Mouse (Mus musculus) brain, adult 2 months (tissue): ENCODE measurements around the gene Plet1.

ENCODE experiments used
- DNase-seq: peaks from one replicate; pipeline ENCODE4 v3.0.0; 2011; ENCODE audit warnings: low read depth, low spot score

The Plet1 gene

DNA sequence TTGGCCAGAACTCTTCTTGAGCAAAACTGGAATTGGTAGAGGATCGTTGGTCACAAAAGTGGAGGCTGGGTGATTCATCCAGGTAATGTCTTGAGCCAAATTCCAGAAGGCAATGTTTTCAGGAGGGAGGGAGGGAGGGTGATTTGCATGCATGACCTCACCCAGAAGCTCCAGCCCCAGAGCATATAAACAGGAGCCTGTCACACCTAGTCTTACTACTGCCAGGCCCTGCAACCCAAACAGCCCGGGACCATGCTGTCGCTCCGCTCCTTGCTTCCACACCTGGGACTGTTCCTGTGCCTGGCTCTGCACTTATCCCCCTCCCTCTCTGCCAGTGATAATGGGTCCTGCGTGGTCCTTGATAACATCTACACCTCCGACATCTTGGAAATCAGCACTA, at the start of gene Plet1:
Gene Plet1, plus strand, starts transcription at position 215 of the 400 bp plus-strand sequence.
- DNase-seq, result no peak

DNA sequence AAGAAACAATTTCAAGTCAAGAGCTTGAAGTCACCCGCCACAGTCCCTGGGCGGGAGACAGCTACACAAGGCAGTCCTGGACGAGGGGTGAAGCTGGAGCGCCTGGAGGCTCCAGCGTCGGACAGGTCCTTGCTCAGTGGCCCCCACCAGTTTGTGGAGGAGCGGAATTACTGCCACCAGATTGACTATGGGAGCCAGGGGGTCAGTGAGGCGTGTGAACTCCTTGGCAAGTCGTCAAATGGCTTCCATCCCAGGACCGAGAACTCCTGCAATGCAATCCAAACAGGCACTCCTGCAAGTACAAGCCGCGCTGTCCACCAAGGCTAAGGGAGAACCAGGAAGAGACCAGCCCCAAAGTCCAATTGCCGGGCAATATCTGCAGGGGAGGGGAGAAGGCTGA, 45.3 kb upstream of the Plet1 start:
- DNase-seq, result peak; percentile 76

GRCm38 (mm10) chr9:50451456-50452218, 42.7 kb upstream of the Plet1 start:
- peak; percentile 77 for DNase-seq

GRCm38 (mm10) chr9:50452303-50452775, 42.0 kb upstream of the Plet1 start:
- DNase-seq, result peak; percentile 95

DNA sequence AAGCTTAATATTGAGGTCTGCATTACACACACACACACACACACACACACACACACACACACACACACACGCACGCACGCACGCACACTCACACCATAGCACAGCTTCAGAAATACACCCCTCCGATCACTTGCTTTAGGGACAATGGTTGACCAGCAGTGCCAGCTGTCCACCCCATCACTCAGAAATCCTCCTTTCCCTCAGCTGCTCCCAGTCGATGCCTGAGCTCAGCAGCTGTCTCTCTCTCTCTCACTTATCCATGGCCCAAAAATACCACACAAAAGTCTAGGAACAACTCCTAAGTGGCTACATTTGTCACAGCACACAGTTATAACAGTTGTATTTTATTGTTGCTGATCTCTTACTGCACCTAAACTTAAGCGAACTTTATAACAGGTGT, 36.7 kb upstream of the Plet1 start:
- no peak for DNase-seq

- DNase-seq, result no peak
These were observed 34.8 kb upstream of the Plet1 start for GRCm38 (mm10) chr9:50459537-50459936.

- DNase-seq, result peak; percentile 71
These were observed 31.7 kb upstream of the Plet1 start for GRCm38 (mm10) chr9:50462494-50463204.

GRCm38 (mm10) chr9:50463205-50463508, 31.2 kb upstream of the Plet1 start:
- no peak for DNase-seq

GRCm38 (mm10) chr9:50470377-50471100, 23.8 kb upstream of the Plet1 start:
- DNase-seq, result no peak

DNA sequence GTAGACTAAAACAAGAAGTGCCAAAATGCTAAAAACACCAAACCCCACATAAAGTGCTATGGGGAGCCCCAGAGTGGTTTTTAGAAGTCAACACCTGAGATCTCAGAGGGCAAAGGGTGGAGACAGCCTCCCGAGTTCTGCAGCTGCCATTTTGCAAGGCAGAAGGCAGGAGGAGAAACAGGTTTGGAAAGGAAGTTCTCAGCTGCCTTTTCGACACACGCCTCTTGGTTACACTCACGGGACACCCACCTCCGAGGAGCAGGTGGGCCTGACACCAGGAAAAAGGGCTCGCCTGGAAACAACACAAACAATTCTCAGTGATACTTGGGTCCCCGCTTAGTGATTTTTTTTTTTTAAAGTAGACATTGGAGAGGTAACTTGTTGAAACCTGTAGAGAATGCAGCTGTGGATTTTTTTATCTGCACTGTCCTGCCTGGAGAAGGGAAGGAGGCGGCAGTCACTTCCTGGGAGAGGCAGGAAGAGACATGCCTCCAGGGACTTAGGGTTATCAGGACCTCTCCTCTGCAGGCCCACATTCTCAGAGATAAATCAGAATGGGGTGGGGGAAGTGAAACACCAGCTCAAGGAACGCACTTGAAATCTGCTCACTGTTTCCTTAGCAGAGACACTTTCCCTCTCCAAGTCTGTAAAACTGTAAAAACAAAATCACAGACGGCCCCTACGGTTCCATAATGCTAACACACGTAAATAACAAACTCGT, 23.0 kb upstream of the Plet1 start:
- no peak for DNase-seq

DNA sequence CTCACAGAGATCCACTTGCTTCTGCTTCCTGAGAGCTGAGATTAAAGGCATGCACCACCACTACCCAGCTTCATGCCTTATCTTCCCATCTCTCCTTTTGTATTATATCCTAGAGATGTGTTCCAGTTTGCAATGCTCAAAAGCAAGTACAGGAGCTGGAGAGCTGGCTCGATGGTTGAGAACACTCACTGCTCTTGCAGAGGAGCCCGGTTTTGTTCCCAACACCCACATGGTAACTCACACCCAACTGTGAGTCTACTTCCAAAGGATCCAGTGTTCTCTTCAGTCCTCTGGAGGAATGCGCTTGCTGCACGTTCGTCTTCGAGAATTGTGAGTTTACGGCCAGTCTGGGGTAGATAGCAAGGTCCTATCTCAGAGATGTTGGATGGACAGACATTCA, 19.0 kb upstream of the Plet1 start:
- peak; percentile 58 for DNase-seq

DNA sequence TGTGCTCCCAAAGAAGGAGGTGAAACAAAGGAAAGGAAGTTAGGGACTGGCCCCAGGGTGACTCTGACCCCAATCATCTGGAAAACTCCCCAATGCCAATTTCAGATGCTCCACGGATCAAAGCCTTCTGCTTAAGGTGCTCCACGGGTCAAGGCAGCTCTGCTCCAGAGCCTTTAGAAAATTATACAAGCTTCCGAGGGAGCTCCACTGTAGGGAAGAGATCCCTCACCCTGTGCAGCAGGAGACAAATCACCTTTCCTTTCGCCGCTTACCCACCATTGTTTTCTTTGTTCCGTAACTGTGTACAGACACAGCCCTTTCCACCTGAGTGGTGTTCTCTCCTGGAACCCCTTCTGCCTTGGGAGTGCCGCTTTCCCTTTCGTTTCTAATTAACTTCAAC, 18.6 kb upstream of the Plet1 start:
- no peak for DNase-seq

- DNase-seq, result peak; percentile 48
These were observed 17.7 kb upstream of the Plet1 start for GRCm38 (mm10) chr9:50476651-50477050.

DNA sequence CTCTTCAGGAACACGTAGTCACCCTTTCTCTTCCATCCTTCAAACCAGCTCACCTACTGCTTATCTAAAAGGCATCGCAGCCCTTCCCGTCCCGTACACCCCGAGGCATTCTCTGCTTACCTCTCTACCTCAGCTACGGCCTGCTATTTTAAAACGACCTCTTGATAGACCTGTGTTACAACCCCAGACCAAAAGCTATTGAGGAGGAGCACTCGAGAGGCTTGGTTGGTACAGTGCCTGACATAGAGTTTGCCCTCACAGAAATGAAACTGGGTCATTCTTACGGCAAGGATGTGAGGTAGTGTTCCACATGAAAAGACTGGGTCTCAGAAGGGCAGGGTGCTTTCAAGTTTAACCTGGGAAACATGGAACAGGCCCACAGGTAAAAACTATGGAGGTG, 17.1 kb upstream of the Plet1 start:
- no peak for DNase-seq

DNA sequence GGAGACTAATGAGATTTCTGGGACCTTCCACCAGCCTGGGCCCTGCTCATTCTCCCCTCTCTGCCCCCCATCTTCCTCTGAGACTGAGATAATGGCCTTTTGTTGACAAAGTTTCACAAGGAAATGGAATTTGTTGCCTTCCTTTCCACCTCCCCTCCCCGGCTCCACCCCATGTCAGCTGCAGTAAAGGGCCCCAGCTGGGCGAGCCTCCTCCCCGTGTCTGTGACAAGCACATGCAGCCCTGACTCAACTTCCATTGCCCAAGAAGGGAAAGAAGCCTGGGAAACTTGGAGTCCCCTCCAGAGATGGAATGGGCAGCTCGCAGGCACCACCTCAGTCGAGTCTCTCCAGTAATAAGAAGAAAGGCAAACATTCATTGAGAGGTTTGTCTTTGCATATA, 15.5 kb upstream of the Plet1 start:
- DNase-seq, result no peak

DNA sequence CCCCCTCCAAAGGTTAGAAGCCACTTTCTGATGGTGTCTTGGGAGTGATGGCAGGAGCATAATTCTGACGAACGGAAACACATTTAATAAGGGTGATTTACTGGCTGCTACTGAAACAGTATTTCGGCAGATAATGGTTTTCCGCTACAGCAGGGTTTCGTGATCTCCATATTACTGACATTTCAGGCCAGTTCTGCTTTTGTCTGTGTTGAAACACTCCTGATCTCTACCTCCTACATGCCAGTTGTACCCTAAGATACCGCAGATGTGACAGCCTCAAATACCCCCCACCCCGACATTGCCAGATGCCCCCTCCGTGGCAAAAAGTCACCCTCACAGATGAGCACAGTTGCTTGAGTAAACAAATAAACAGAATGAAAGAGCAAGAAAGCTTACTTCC, 14.8 kb upstream of the Plet1 start:
- DNase-seq, result no peak

DNA sequence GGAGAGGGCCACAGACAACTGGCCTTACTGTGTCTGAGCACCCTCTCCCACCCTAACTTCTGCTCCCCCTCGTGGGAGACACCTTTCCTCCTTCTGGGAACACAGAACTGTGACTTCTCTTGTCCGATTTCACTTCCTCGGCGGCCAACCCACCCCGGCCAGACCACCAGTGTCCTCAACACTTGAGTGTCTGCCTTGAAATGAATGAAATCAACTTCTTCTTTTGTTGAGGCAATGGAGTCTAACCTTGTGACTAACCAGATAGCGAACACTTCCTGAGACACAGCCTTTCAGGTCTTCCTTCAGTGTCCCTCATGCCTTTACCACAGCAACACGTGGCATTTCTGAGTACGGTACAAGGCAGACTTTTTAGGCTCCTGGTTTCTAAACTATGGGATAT, 11.6 kb upstream of the Plet1 start:
- DNase-seq, result no peak

DNA sequence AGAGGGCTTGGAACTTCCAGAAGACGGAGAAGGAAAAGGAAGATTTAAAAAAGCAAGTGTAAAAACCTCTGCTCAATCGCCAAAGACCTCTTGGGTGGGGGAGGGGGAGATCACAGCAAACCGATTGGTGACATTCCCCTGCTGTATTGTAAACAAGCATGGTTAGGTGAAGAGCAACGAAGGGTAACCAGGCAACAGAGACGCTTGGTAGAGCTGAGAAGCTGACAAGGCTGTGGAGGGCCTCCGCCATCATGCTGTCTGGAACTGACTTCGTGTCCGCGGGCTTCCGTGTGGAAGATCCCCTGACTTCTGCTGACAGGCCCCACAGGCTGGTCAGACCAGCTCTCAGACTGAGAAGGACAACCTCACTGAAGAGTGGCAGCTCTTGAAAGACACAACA, 8.8 kb upstream of the Plet1 start:
- no peak for DNase-seq

GRCm38 (mm10) chr9:50490836-50491235, 3.5 kb upstream of the Plet1 start:
- no peak for DNase-seq

DNA sequence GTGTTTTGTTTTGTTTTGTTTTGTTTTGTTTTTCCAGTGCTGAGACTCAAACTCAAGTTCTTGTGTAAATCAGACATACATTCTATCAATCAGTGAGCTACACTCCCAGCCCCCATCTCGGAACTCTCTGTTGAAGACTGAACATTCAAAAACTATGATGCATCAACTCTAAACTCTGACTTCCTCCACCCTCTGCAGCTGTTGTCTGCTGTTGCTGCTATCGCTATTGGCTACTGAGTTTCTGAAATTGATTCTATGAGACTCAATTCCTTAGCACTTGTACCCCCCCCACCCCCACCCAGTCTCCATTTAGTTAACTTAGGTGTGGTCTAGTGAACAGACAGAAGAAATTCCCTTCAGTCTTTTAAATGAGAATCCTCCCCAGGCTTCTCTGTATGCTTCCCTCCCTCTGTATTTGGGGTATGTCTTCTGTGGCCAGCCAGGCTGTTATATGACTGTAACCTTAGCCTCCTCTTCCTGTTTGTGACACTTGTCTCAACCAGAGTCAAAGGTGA, 2.7 kb upstream of the Plet1 start:
- DNase-seq, result no peak

- DNase-seq, result no peak
These were observed 548 bp upstream of the Plet1 start for GRCm38 (mm10) chr9:50493777-50494176.
